Mouse (Mus musculus): ENCODE measurements around the gene Egln2.

Gene Egln2

DNA sequence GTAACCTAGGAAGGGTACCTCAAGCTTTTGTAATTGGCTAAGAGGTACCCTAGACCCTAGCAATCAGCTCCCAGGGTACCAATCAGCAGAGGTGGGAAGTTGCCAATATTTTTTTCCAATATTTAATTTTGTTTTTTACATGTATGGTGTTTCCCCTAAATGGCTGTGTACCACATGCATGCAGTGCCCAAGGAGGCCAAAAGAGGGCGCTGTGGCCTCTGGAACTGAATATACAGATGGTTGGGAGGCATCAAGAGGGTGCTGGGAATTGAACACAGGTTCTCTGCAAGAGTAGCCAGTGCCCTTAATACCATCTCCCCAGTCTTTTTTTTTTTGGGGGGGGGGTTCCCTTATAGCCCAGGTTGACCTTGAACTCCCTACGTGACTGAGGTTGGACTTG is 35.2 kb downstream of the Egln2 start:
- DNase-seq (ENCODE audit: low spot score): no peak

DNA sequence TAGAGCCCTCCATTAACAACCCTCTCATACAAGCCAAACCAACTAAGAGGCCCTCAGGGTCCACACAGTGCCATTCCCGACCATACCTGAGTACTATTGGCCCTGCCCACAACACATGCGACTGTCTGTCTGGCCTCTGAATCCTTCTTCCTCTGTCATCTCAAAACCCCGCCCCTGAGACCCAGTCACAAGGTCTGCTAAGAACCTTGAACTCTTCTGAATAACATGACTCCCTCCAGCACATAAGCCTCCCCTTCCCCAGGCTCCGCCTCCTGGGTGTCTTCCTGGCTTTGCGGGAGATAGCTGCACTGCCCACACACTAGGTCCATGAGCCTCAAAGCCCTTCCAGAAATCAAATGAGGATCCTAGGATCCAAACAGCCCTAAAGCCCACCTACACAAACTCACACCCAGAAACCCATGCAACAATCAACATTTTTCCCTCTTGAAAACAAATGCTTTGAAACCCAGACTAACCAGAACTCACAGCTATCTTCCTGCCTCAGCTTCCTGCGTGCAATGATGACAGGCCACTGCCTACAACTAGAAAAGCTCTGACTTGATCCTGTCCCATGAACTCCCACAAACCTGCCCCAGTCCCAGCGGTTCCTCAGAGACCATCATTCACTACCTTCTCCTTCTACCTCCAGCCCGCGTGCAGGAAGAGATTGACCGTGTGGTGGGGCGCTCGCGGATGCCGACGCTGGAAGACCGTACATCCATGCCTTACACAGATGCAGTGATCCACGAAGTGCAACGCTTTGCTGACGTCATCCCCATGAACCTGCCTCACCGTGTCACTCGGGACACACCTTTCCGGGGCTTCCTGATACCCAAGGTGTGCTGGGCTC is 35.9 kb downstream of the Egln2 start:
- no peak for DNase-seq (ENCODE audit: low spot score)

DNA sequence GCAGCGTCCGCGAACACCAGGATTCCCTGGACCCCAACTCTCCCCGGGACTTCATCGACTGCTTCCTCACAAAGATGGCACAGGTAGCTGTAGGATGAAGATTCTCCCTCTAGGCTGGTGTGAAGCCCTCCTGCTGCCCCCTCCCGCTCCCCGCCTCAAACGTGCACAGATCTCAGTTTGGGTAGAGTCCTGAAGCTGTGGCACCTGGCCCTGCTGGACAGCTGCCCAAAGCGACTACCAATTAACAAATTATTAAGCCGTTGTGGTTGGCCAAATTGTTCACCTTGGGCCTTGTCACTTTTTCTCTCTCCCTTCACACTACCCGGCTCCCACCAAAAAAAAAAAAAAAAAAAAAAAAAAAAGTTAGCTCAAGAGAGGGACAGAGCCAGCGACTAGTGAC is 36.8 kb downstream of the Egln2 start:
- DNase-seq (ENCODE audit: low spot score): no peak

DNA sequence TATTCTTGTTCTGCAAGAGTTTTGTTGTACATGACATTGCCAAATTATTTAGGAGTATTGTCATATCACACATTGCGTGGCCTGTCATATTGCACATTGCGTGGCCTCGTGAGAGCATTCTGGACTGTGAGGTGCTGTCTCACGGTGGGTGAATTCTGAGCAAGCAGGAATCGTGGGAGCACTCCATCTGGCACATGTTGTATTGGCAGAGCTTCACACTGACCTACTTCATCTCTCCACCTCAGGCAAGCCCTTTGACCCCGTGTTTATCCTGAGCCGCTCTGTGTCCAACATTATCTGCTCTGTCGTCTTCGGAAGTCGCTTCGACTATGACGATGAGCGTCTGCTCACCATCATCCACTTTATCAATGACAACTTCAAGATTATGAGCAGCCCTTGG is 37.7 kb downstream of the Egln2 start:
- no peak for DNase-seq (ENCODE audit: low spot score)

DNA sequence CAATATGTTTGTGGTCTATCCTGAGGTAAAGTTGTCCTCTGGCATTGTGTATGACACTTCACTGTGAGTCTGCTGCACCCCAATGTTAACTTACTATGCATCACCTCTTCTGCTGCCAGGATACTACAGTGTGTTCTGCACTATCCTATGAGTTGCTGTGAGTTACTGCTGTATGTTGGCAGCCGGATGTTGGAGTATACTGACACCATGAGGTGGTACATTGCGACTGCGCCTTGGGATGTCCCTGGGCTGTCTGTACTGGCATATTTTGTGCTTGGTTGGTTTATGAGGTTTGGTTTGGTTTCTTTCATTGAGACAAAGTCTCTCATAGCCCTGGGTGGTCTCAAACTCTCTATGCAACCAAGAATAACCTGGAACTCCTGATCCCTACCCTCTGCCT is 38.4 kb downstream of the Egln2 start:
- peak; percentile 16 for DNase-seq (ENCODE audit: low spot score)

DNA sequence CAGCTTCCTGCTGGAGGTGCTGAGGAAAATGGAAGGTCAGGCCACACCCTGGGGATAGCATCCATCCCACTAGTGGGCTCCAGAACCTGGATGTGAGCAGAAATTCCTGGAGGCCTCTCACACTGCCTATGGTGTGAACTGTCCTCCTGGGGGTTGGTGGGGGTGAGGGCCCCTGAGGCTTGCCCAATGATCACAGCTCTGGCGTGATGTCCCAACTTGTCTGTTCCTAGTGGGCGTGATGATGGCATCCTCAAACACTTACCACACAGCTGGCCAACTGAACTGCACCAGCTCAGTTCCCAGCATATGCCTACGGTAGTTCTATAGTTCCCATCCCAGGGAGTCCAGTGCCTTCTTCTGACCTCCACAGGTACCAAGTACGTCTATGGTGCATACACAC is 41.6 kb downstream of the Egln2 start:
- no peak for DNase-seq (ENCODE audit: low spot score)

DNA sequence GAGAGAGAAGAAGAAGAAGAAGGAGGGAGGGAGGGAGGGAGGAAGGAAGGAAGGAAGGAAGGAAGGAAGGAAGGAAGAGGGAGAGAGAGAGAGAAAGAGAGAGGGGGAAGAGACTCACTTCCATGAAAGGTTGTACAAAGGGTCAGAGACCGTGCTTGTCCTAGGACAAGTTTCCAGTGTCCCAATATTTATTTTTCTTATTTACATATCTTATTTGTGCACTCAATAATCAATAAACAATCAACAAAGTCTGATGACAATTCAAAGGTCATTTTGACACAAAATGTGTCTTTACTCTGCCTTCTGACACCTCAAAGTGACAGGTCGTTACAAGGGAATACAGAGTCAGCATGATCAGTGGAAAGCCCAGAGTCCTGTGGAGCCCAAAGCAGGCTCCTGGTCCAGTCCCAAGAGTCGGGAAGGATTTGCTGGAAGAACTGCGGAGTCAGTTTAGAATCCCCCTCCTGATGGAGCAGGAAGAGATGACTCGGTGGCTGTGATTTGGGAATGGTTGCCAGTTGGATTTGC is 42.2 kb downstream of the Egln2 start:
- DNase-seq (ENCODE audit: low spot score): no peak

DNA sequence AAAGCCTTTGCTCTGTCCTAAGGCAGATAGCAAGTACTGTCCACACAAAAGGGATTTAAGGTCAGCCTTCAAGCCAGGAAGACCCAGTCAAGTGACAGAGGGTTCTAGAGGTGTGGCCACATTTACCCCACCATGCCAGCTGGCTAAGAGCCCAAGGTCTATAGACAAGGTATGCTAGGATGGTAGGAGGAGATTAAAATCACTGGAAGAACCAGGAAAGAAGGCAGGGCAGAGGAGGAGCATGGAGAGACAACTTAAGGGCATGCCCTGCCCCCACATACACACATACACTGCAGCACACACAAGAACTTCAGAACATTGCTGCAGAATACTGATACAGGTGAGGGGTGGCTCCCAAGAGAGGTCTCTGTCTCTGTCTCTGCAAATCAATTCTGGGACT is 46.9 kb downstream of the Egln2 start, which contains the start of gene Cyp2f2:
Gene Cyp2f2, plus strand, starts transcription at position 234 of the 400 bp plus-strand sequence.
- DNase-seq (ENCODE audit: low spot score): no peak

DNA sequence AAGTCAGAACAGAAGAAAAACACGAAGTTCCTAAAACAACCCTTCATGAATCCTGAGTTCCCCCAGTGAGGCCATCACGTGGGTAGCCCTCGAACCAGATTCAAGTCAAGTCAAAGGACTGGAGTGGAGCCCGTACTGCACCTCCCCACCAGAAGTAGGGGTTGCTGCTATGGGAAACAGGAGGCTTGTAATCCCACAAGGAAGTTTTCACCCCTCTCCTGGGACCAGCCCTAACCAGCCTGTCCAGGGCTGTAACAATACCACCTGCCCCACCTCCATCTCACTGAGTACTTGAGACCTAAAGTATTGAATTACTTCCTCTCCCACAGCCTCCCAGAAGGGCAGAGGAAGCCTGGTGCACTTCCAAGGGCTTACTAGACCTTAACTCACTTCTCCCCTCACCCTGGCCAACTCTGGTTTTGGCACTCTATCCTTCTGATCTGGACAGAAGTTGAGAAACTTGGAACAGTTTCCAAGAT is 48.5 kb downstream of the Egln2 start:
- DNase-seq (ENCODE audit: low spot score): no peak

DNA sequence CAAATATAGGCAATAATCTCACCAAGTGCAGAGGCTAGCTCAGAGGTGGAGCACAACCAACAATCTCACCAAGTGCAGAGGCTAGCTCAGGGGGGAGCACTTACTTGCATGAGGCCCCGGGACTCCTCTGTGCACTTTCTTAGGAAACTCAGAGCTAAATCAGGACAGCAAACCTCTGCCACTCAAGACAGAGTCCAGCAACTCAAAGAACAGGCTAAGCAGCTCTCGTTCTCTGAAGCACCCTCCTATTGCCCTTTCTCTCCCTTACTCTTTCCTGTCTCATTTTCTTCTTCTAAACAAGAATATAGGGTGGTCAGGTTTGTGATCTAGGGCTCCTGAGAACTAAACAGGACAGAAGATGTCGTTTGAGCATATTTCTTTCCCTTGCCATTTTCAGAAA is 54.6 kb downstream of the Egln2 start:
- DNase-seq (ENCODE audit: low spot score): no peak

DNA sequence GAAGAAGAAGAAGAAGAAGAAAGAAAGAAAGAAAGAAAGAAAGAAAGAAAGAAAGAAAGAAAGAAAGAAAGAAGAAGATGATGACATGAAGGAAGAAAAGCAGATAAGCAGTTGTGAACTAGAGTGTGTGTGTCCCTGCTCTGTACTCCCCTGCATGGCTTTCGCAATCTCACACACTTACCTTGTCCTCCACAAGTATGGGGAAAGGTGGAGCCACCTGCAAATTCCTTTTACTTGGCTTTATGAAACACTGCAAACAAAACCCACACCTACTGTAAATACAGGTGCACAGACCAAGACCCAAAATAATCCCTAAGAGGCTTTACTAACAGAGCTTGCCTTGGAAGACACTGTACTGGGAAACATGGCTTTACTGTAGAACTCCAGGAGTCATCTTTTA is 55.6 kb downstream of the Egln2 start:
- no peak for DNase-seq (ENCODE audit: low spot score)

DNA sequence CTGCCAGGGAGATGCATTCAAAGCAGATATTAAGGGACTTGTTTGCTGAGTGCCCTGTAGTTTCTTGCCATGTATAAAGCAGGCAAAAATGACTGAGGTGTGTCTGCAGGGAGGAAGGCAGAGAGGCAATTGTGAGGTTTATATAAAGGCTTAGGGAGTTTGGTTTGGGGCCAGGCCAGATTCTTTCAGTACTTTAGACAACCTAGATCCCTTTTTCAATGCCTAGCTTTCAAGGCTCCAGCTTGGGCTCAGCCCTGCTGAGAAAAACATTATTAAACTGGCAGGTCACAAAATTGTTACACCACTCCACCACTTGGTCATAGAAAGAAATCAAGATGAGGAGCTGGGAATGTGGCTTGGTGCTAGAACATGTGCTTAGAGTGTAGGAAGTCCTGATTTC is 56.3 kb downstream of the Egln2 start:
- DNase-seq (ENCODE audit: low spot score): no peak
